Comparison of ENCODE assay signal across 8 mouse cellular contexts in genomic region chr17:42943272-42943696, GRCm38 (mm10).
A peak's percentile ranks its signal among the peaks of the same experiment; 100 is the strongest.
DNase-seq lines count a peak whose midpoint lies in the region; ATAC-seq lines count a peak whose summit lies in the region.

No protein-coding gene starts in this region.

- no peaks in the 10 kb centered on the region for H3K4me1 ChIP-seq in hindbrain, embryonic 13.5 days (replicated peaks)
- 0 out of 2 replicates have a peak, but pooled peaks cover 3% of the 10 kb centered on the region for H3K4me1 ChIP-seq in lung, embryonic 16.5 days (replicated peaks; ENCODE audit: control insufficient read depth, insufficient read depth, low read length)

- H3K27ac ChIP-seq in hindbrain, embryonic 13.5 days, result no peak overlapping the region
- no peak overlapping the region for H3K27ac ChIP-seq in lung, embryonic 16.5 days (ENCODE audit: low read length)

- peak; percentile 83 for ATAC-seq in hindbrain, embryonic 13.5 days (ENCODE audit: low FRiP score)
- peak; percentile 86 for ATAC-seq in lung, embryonic 16.5 days (ENCODE audit: low read depth)

- no peaks in the 10 kb centered on the region for H3K27me3 ChIP-seq in hindbrain, embryonic 13.5 days
- no peaks in the 10 kb centered on the region; the same call in 1 of the 2 replicates for H3K27me3 ChIP-seq in lung, embryonic 16.5 days (ENCODE audit: control insufficient read depth, insufficient read depth, low read depth, low read length)

- H3K9me3 ChIP-seq in hindbrain, embryonic 13.5 days, result no peaks in the 10 kb centered on the region
- H3K9me3 ChIP-seq in lung, embryonic 16.5 days (ENCODE audit: control insufficient read depth, low read length), result no peaks in the 10 kb centered on the region

- H3K36me3 ChIP-seq in hindbrain, embryonic 13.5 days, result no peaks in the 10 kb centered on the region
- no peaks in the 10 kb centered on the region for H3K36me3 ChIP-seq in lung, embryonic 16.5 days (ENCODE audit: control insufficient read depth, insufficient read depth, low read length)

- 15% methylated on average over 9 of the region's 9 CpGs for WGBS in hindbrain, embryonic 13.5 days
- 6% methylated on average over 9 of the region's 9 CpGs for WGBS in lung, embryonic 16.5 days

- no peak overlapping the region for H3K4me3 ChIP-seq in hindbrain, embryonic 13.5 days
- no peak overlapping the region for H3K4me3 ChIP-seq in lung, embryonic 16.5 days (ENCODE audit: low read length)

- peak overlapping the region; percentile 34; the same call in 1 of the 2 replicates for H3K4me2 ChIP-seq in hindbrain, embryonic 13.5 days
- no peak overlapping the region for H3K4me2 ChIP-seq in lung, embryonic 16.5 days (ENCODE audit: low read depth, low read length)

- H3K9ac ChIP-seq in hindbrain, embryonic 13.5 days, result no peak overlapping the region
- H3K9ac ChIP-seq in lung, embryonic 16.5 days (ENCODE audit: low read length), result no peak overlapping the region

- DNase-seq in Muller cell, postnatal 12 days (ENCODE audit: inconsistent ontology term), result peak; percentile 69
- DNase-seq in cerebellum, adult 9-10 months, result peak; percentile 79
- DNase-seq in frontal cortex, adult 2 months (ENCODE audit: extremely low spot score in 1 of 2, low spot score in 1 of 2), result peak; percentile 44 to 94
- DNase-seq in layer of hippocampus, postnatal 14 days (ENCODE audit: low spot score in 2 of 2), result peak; percentile 57 to 86
- DNase-seq in ovary, postnatal 10 days (ENCODE audit: low spot score), result peak; percentile 16
- peak; percentile 63 for DNase-seq in thymus, postnatal 25 days

Comparison
In these comparisons a context has a peak if more than half of its experiments do, and no peak if none do; other contexts are left out.
1. DNase-seq: peak in every context shown above with its lines; median percentile 79 in cerebellum, adult 9-10 months; 72 in layer of hippocampus, postnatal 14 days; 69 in Muller cell, postnatal 12 days; 69 in frontal cortex, adult 2 months; 63 in thymus, postnatal 25 days; 16 in ovary, postnatal 10 days.